Mouse (Mus musculus): ENCODE data around the gene Ctnnd2. TPM values are rescaled to one million over a fixed set of nuclear protein-coding genes. Genes with fewer than 3 reads are reported as not detected.

The Ctnnd2 gene
- polyA plus RNA-seq, 1 experiment from 2014 or later, result 81.5 TPM

DNA sequence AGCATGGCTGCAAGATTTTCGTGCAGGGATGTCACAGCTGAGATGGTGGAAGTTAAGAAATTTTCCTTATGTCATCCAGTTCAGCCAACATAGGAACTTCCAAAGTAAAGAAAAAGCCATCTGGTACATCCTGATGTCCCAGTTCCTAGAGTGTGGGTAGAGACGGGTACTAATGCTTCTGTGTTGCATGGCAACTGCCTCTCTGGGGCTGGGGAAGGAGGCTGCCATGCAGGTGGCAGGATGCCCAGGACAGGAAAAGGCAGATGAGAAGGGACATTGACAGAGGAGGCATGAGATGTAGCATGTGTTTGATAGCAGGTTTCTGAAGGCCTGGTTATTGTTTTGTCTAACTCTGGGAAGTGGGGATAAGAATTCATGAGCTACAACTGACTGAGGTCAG, 715.2 kb downstream of the Ctnnd2 start:
- Histone ChIP-seq H3K9ac (replicated peaks; ENCODE audit: low read depth, low read length) (no peak overlapping the region), H3K4me3 (ENCODE audit: low read depth, low read length) (no peak overlapping the region), H3K27ac (ENCODE audit: low read depth, low read length) (no peak overlapping the region), H3K4me2 (ENCODE audit: low read depth, low read length) (no peak overlapping the region), H3K9me3 (ENCODE audit: control insufficient read depth, low read length) (no peaks in the 10 kb centered on the region), H3K36me3 (ENCODE audit: control insufficient read depth, insufficient read depth, low read length) (0 out of 2 replicates have a peak, but pooled peaks cover 5% of the 10 kb centered on the region), H3K4me1 (ENCODE audit: control insufficient read depth, insufficient read depth, low read length) (peaks cover 7% of the 10 kb centered on the region; the same call in 1 of the 2 replicates), H3K27me3 (ENCODE audit: control insufficient read depth, insufficient read depth, low read length) (no peaks in the 10 kb centered on the region)
- WGBS, result 78% methylated on average over 2 of the region's 2 CpGs
- no peak for ATAC-seq (ENCODE audit: low read depth)

GRCm38 (mm10) chr15:30891986-30892385, 719.6 kb downstream of the Ctnnd2 start:
- H3K4me1 ChIP-seq (ENCODE audit: control insufficient read depth, insufficient read depth, low read length), result no peaks in the 10 kb centered on the region
- no peak overlapping the region for H3K4me2 ChIP-seq (ENCODE audit: low read depth, low read length)
- 0 out of 2 replicates have a peak, but pooled peaks cover 5% of the 10 kb centered on the region for H3K36me3 ChIP-seq (ENCODE audit: control insufficient read depth, insufficient read depth, low read length)
- no peaks in the 10 kb centered on the region for H3K27me3 ChIP-seq (ENCODE audit: control insufficient read depth, insufficient read depth, low read length)
- H3K27ac ChIP-seq (ENCODE audit: low read depth, low read length), result no peak overlapping the region
- H3K9ac ChIP-seq (replicated peaks; ENCODE audit: low read depth, low read length), result no peak overlapping the region
- no peak overlapping the region for H3K4me3 ChIP-seq (ENCODE audit: low read depth, low read length)
- 66% methylated on average over 4 of the region's 4 CpGs for whole genome bisulfite sequencing
- no peaks in the 10 kb centered on the region for H3K9me3 ChIP-seq (ENCODE audit: control insufficient read depth, low read length)
- no peak for ATAC-seq (ENCODE audit: low read depth)

DNA sequence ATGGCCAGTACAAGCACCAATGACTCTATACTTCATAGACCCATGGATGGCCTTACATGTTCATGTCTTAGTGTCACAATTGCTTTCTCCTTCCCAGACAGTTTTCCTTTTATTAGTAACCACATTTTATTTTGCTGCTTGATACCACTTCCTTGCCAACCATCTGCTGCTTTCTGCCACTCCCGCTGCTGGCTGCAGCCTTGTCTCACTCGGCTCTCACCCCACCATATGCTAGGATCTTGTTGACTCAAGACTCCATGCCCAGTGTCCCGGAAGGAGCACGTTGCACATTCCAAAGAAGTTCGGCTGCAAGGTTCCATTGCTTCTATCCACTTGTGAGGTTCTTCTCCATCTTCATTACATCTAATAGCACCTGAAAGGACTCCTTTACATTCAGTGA, 722.7 kb downstream of the Ctnnd2 start:
- Histone ChIP-seq H3K4me1 (ENCODE audit: control insufficient read depth, insufficient read depth, low read length) (no peaks in the 10 kb centered on the region), H3K9me3 (ENCODE audit: control insufficient read depth, low read length) (no peaks in the 10 kb centered on the region), H3K9ac (replicated peaks; ENCODE audit: low read depth, low read length) (no peak overlapping the region), H3K27me3 (ENCODE audit: control insufficient read depth, insufficient read depth, low read length) (no peaks in the 10 kb centered on the region), H3K4me2 (ENCODE audit: low read depth, low read length) (no peak overlapping the region), H3K4me3 (ENCODE audit: low read depth, low read length) (no peak overlapping the region), H3K27ac (ENCODE audit: low read depth, low read length) (no peak overlapping the region), H3K36me3 (ENCODE audit: control insufficient read depth, insufficient read depth, low read length) (no peaks in the 10 kb centered on the region)
- WGBS, result 90% methylated on average over 5 of the region's 5 CpGs
- ATAC-seq (ENCODE audit: low read depth), result no peak

DNA sequence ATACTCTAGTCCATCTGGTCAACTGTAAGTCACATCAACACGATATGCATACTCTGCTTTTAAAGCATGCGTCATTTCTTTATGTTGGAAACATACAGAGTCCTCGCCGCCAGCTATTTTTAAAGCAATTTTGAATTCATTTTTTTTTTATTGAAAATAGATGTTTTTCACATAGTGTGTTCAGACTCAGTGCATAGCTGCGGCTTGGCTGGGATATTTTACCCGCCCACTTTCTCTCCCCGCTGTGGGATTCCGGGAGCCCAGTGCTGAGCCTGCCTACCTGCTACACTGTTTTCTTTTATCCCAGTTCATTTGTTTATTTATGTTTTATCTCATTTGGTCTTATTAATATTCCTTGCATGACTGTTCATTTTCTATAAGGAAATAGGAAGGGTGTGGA, 724.9 kb downstream of the Ctnnd2 start:
- no peak for ATAC-seq (ENCODE audit: low read depth)
- no peaks in the 10 kb centered on the region for H3K4me1 ChIP-seq (ENCODE audit: control insufficient read depth, insufficient read depth, low read length)
- no peak overlapping the region for H3K9ac ChIP-seq (replicated peaks; ENCODE audit: low read depth, low read length)
- H3K4me2 ChIP-seq (ENCODE audit: low read depth, low read length), result no peak overlapping the region
- H3K9me3 ChIP-seq (ENCODE audit: control insufficient read depth, low read length), result no peaks in the 10 kb centered on the region
- WGBS, result 95% methylated on average over 8 of the region's 8 CpGs
- H3K27me3 ChIP-seq (ENCODE audit: control insufficient read depth, insufficient read depth, low read length), result no peaks in the 10 kb centered on the region
- no peaks in the 10 kb centered on the region for H3K36me3 ChIP-seq (ENCODE audit: control insufficient read depth, insufficient read depth, low read length)
- no peak overlapping the region for H3K27ac ChIP-seq (ENCODE audit: low read depth, low read length)
- no peak overlapping the region for H3K4me3 ChIP-seq (ENCODE audit: low read depth, low read length)

DNA sequence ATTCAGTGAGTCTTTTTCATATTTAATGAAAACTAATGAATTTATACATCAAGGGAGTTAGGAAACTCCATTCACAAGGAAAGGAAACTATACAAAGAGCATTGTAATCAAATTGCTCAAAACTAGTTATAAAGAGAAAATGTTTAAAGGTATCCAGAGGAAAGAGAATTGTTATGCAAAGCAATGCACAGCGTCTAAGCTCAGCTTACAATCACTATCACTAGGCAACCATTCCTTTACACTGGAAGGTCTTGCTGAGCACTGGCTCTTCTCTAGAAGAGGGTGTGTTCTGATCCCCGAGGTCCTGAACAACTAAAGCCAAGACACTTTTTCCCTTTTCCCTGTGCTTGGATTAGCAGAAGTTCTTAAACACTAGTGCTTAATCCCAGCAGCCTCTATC, 735.6 kb downstream of the Ctnnd2 start:
- 6% methylated on average over 2 of the region's 2 CpGs for WGBS
- H3K27ac ChIP-seq (ENCODE audit: low read depth, low read length), result no peak overlapping the region
- ATAC-seq (ENCODE audit: low read depth), result no peak

DNA sequence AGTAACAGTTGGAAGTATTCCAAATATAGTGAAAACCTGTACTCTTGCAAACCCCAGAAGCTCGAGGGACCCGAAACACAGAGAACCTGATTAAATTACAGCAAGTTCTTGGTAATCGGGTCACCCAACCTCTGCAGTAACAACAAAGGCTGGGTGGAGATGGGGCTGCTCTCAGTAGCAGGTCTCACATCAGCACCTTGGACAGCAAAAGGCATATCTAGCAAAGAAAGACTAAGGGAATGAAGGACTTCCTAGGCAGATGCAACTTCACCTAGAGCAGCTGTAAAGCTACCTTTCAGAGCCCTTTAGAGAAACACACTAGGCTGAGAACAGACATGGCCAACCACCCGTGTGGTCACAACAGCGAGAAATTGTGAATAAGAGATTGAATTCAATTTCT, 741.0 kb downstream of the Ctnnd2 start:
- no peak for ATAC-seq (ENCODE audit: low read depth)
- no peak overlapping the region for H3K9ac ChIP-seq (replicated peaks; ENCODE audit: low read depth, low read length)
- no peaks in the 10 kb centered on the region for H3K36me3 ChIP-seq (ENCODE audit: control insufficient read depth, insufficient read depth, low read length)
- no peak overlapping the region for H3K27ac ChIP-seq (ENCODE audit: low read depth, low read length)
- H3K4me2 ChIP-seq (ENCODE audit: low read depth, low read length), result no peak overlapping the region
- H3K27me3 ChIP-seq (ENCODE audit: control insufficient read depth, insufficient read depth, low read length), result no peaks in the 10 kb centered on the region
- no peaks in the 10 kb centered on the region for H3K4me1 ChIP-seq (ENCODE audit: control insufficient read depth, insufficient read depth, low read length)
- WGBS, result 82% methylated on average over 5 of the region's 5 CpGs
- no peak overlapping the region for H3K4me3 ChIP-seq (ENCODE audit: low read depth, low read length)
- H3K9me3 ChIP-seq (ENCODE audit: control insufficient read depth, low read length), result no peaks in the 10 kb centered on the region

More for the DNA sequence above, 735.6 kb downstream of the Ctnnd2 start:
- no peaks in the 10 kb centered on the region for H3K27me3 ChIP-seq (ENCODE audit: control insufficient read depth, insufficient read depth, low read length)
- H3K4me3 ChIP-seq (ENCODE audit: low read depth, low read length), result no peak overlapping the region
- no peak overlapping the region for H3K9ac ChIP-seq (replicated peaks; ENCODE audit: low read depth, low read length)
- no peaks in the 10 kb centered on the region for H3K36me3 ChIP-seq (ENCODE audit: control insufficient read depth, insufficient read depth, low read length)
- no peak overlapping the region for H3K4me2 ChIP-seq (ENCODE audit: low read depth, low read length)
- no peaks in the 10 kb centered on the region for H3K9me3 ChIP-seq (ENCODE audit: control insufficient read depth, low read length)
- H3K4me1 ChIP-seq (ENCODE audit: control insufficient read depth, insufficient read depth, low read length), result no peaks in the 10 kb centered on the region

DNA sequence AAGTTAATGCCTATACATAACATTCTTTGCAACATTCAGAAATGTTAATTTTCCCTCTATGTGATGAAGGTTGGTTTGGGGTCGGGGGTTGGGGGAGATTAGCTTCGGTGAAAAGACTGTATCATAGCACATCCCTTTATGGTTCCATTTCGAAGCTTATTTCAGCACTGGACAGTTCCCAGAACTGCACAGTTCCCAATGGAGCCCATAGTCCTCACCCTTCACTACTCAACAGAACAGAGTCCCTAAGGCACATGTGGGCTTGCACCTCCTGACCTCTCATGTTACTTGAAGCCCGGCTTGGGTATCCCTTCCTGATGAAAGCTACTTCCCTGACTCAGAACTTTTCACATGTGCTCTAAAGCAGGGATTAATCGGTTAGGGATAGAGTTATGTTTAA, 753.4 kb downstream of the Ctnnd2 start:
- Histone ChIP-seq H3K4me2 (ENCODE audit: low read depth, low read length) (no peak overlapping the region), H3K9me3 (ENCODE audit: control insufficient read depth, low read length) (no peaks in the 10 kb centered on the region), H3K4me1 (ENCODE audit: control insufficient read depth, insufficient read depth, low read length) (no peaks in the 10 kb centered on the region), H3K27me3 (ENCODE audit: control insufficient read depth, insufficient read depth, low read length) (no peaks in the 10 kb centered on the region), H3K9ac (replicated peaks; ENCODE audit: low read depth, low read length) (no peak overlapping the region), H3K36me3 (ENCODE audit: control insufficient read depth, insufficient read depth, low read length) (no peaks in the 10 kb centered on the region; the same call in 1 of the 2 replicates), H3K27ac (ENCODE audit: low read depth, low read length) (no peak overlapping the region), H3K4me3 (ENCODE audit: low read depth, low read length) (no peak overlapping the region)
- 84% methylated on average over 5 of the region's 5 CpGs for WGBS
- no peak for ATAC-seq (ENCODE audit: low read depth)

GRCm38 (mm10) chr15:30927632-30928031, 755.2 kb downstream of the Ctnnd2 start:
- no peak for ATAC-seq (ENCODE audit: low read depth)
- WGBS, result 55% methylated on average over 7 of the region's 7 CpGs
- no peak overlapping the region for H3K4me3 ChIP-seq (ENCODE audit: low read depth, low read length)

DNA sequence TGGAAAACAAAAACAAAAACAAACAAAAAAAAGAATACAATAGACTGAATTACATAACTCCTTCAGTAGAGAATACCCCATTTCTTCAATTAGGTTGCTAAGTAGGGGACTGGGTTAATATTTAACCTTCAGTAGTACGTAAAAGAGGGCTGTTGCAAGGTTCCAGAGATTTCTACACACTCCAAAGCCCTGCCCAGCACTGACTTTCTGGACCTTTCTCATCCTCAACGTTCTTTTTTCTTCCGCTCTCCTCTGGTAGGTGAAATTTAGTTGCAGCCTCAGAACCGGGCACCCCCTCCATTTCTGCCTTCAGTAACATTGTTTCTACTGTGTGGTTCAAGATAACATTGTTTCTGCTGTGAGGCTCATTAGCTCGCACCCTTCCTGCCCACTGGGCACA, 759.5 kb downstream of the Ctnnd2 start:
- no peak for ATAC-seq (ENCODE audit: low read depth)
- Histone ChIP-seq H3K4me1 (ENCODE audit: control insufficient read depth, insufficient read depth, low read length) (no peaks in the 10 kb centered on the region), H3K4me3 (ENCODE audit: low read depth, low read length) (no peak overlapping the region), H3K27ac (ENCODE audit: low read depth, low read length) (no peak overlapping the region), H3K9me3 (ENCODE audit: control insufficient read depth, low read length) (no peaks in the 10 kb centered on the region), H3K9ac (replicated peaks; ENCODE audit: low read depth, low read length) (no peak overlapping the region), H3K4me2 (ENCODE audit: low read depth, low read length) (no peak overlapping the region), H3K36me3 (ENCODE audit: control insufficient read depth, insufficient read depth, low read length) (no peaks in the 10 kb centered on the region), H3K27me3 (ENCODE audit: control insufficient read depth, insufficient read depth, low read length) (no peaks in the 10 kb centered on the region)
- 90% methylated on average over 5 of the region's 5 CpGs for WGBS

More at GRCm38 (mm10) chr15:30927632-30928031, 755.2 kb downstream of the Ctnnd2 start:
- Histone ChIP-seq H3K36me3 (ENCODE audit: control insufficient read depth, insufficient read depth, low read length) (no peaks in the 10 kb centered on the region; the same call in 1 of the 2 replicates), H3K9ac (replicated peaks; ENCODE audit: low read depth, low read length) (no peak overlapping the region), H3K27ac (ENCODE audit: low read depth, low read length) (no peak overlapping the region), H3K4me2 (ENCODE audit: low read depth, low read length) (no peak overlapping the region), H3K4me1 (ENCODE audit: control insufficient read depth, insufficient read depth, low read length) (no peaks in the 10 kb centered on the region), H3K27me3 (ENCODE audit: control insufficient read depth, insufficient read depth, low read length) (no peaks in the 10 kb centered on the region), H3K9me3 (ENCODE audit: control insufficient read depth, low read length) (no peaks in the 10 kb centered on the region)
